Mouse (Mus musculus) left cerebral cortex, postnatal 14 days (tissue): ENCODE data around the gene Macf1. TPM values are rescaled to one million over a fixed set of nuclear protein-coding genes. Genes with fewer than 3 reads are reported as not detected.

ENCODE experiments used
- DNase-seq, 2 experiments: peaks; one replicate each; pipeline ENCODE4 v3.0.0; 2021 to 2022; ENCODE audit warnings: low spot score in 2 of 2, mixed read lengths in 1 of 2
- intact Hi-C: fragments of 180-260 bp; cut with DNase I; formaldehyde crosslinking; loops from one replicate; pipeline ENCODE4 v1.15.1; 2025
- total RNA-seq, 2 experiments: library from RNA; stranded (reverse); gene quantifications; 2 replicates each; pipeline ENCODE4 v1.2.3; 2021

Macf1 gene
- total RNA-seq, 2 experiments from 2014 or later, result 211 to 227 TPM

GRCm38 (mm10) chr4:123613309-123613947, 70.7 kb downstream of the Macf1 start:
- no peak for DNase-seq
- intact Hi-C loops, result no loop called here

DNA sequence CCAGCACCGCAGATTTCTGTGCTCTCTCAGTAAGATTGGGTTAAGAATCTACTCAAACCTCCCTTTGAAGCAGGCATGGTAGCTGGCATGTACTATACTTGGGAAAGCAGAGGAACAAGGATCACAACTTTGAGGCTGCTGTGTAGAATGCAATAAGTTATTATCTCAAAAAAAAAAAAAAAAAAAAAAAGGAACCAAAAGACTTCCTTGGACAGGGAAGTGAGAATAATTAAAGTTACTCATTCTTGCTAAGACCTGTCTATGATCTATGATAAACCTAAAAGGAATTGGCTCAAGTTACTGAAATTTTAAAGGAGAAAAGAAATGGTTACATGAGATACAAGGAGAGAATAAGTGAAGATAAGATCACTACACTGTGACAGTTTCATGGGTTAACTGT, 72.2 kb downstream of the Macf1 start:
- intact Hi-C loops, result no loop called here

GRCm38 (mm10) chr4:123611241-123611640, 72.9 kb downstream of the Macf1 start:
- DNase-seq, result no peak
- intact Hi-C loops, result no loop called here

More for the DNA sequence above, 72.2 kb downstream of the Macf1 start:
- no peak for DNase-seq

DNA sequence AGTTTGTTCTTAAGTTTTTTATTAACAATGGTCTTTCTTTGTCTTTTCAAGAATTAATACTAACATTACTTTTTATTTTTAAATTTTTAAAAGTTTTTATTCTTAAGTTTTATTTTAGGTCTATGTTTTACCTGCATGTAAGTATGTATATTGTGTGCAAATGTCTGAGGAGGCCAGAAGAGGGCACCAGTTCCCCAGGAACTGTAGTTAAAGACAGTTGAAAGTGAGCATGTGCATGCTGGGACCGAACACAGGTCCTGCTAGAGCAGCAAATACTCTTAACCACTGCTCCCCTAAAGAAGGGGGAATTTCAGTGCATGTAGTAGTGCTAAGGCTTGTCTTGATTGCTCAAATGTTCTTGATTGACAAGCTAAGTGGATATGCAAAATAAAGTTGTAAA, 77.0 kb downstream of the Macf1 start:
- no peak for DNase-seq
- intact Hi-C loops, result no loop called here

DNA sequence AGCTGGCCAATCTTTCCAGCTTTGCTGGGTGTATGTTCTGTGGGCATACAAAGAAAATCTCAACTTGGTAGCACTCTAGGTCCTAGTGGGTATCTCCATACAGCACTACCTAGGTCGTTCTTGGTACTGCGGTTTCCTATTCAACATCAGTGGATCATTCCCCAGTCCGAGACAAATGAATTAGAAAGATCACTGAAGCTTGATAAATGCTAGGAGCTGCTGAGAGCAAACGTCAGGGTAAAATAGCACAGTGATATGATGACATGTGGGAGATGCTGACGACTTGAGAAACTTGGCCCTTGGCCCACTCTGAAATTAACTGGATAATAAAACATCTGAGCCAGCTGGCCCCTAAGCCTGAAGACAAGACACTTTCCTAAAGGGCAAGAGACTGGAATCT, 78.2 kb downstream of the Macf1 start:
- intact Hi-C loops, result no loop called here
- no peak for DNase-seq

GRCm38 (mm10) chr4:123605309-123605708, 78.9 kb downstream of the Macf1 start:
- intact Hi-C loops, result no loop called here
- no peak for DNase-seq

- intact Hi-C loops, result no loop called here
- no peak for DNase-seq
Observed at GRCm38 (mm10) chr4:123602700-123603261, 81.4 kb downstream of the Macf1 start.

- intact Hi-C loops, result no loop called here
- DNase-seq, result no peak
Observed at GRCm38 (mm10) chr4:123601036-123601435, 83.1 kb downstream of the Macf1 start.

GRCm38 (mm10) chr4:123598519-123599228, 85.5 kb downstream of the Macf1 start:
- no peak for DNase-seq
- intact Hi-C loops, result no loop called here

DNA sequence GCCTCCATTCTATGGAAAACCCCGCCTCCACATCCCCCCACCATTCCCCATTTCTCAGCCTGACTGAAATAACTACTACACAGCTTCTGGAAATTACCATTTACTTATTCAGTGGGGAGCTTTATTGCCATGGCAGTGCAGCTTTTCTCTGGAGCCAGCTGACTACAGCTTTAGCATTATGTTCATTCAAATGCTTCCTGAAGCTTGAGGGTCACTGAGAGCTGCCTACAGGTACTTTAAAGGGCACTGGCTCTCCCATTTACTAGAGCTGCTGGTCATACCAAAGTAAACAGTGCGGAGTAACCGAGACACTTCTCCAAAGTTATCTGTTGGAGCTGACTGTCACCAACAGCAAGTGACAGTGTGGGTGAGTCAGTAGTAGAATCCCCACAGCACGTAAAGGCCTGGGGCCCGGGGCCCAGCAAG, 89.8 kb downstream of the Macf1 start:
- intact Hi-C loops, result no loop called here
- DNase-seq, result peak; percentile 20 to 27

GRCm38 (mm10) chr4:123593664-123594063, 90.5 kb downstream of the Macf1 start:
- intact Hi-C loops, result no loop called here
- DNase-seq, result no peak

- no peak for DNase-seq
- intact Hi-C loops, result no loop called here
Observed at GRCm38 (mm10) chr4:123592046-123592445, 92.1 kb downstream of the Macf1 start.

- DNase-seq, result no peak
- intact Hi-C loops, result no loop called here
Observed at GRCm38 (mm10) chr4:123591026-123591635, 93.0 kb downstream of the Macf1 start.

- intact Hi-C loops, result loop anchor here (2.0 to 5.0 kb wide), 2 partner anchors 43 to 75 kb away; no protein-coding TSS in a partner anchor
- DNase-seq, result no peak
Observed at GRCm38 (mm10) chr4:123589496-123589895, 94.7 kb downstream of the Macf1 start.

DNA sequence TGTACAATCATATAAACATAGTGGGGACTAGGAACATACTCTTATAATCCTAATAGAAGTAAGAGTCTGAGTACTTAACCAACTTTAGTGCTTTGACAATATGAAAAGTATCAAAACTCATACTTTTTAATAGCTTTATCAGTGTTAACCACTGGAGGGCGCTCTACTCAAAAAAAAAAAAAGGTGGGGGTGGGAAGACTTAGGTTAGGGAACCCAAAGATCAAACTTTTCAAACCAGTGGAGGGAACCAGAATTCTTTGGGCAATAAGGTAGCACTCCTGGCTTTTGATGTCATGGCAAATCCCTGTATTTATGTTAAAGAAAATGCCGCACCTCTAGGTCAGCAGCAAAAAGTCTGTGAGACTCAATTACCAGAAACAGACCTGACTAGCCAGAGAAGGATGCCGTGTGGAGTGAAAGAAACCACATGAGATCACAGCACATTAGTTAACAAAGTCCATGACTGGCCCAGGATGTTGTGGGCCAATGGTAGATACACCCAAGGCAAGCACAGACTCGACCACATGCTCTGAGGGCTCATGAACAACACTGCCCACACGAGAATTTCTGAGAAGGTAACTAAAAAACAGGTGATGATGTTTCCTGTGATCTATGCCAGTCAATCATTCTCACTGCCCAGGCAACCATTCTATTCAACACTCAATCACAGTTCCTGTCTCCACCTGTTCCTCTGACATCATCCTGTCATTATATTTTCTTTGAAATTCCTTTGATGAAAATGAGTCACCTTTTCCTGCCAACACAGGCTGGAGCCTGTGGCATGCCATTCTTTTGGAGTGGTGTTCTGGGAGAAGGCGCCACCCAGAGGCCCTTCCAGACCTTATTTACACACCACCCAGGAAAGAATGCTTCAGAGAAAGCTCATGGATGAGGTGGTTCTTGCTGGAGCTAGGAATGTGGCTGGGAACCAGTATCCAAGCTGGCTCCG, 95.5 kb downstream of the Macf1 start:
- intact Hi-C loops, result loop anchor here (2.0 to 5.0 kb wide), 2 partner anchors 44 to 76 kb away; no protein-coding TSS in a partner anchor
- DNase-seq, result peak in 1 of 2 experiments; percentile 47

DNA sequence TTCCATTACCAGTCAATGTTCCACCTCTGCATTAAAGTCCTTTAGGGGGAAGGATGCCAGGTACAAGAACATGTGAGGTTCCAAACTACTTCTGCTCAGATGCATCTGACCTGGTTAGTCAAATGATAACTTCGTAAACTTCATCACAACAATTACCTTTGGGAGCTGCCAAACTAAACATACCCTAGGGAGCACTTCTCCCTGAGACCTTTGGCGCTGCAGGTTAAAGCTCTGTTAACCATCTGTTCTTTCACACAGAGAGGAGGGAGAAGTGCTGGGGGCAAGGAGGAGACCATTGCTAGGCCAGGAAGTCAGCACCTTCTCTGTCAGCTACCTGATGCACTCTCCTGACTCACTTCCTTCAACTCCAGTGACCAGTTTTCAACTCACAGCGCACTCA, 96.5 kb downstream of the Macf1 start:
- no peak for DNase-seq
- intact Hi-C loops, result loop anchor here (2.0 to 5.0 kb wide), 2 partner anchors 45 to 77 kb away; no protein-coding TSS in a partner anchor

DNA sequence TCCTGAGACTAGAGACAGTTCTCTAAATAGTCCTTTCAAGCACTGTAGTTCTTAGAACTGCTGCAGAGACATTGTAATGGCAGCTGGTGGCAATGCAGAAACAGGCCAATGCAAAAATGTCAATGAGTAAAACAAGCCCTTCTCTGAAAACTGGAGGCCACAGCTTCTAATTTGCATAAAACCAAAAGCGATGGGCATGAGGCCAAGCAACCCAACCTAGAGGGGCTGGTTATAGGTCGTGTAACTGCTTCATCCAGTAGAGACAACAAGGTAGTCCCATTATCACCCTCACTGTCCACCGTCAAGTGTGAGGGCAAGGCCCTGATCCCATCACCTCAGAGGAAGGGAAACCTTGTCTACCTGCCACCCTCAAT, 99.5 kb downstream of the Macf1 start:
- intact Hi-C loops, result loop anchor here (5.0 kb wide), 2 partner anchors 47 to 48 kb away; no protein-coding TSS in a partner anchor
- DNase-seq, result peak in 1 of 2 experiments; percentile 21

- DNase-seq, result no peak
- intact Hi-C loops, result loop anchor here (5.0 kb wide), 1 partner anchor 47 kb away; no protein-coding TSS in a partner anchor
Observed at GRCm38 (mm10) chr4:123584084-123584719, 100.0 kb downstream of the Macf1 start.
